10 mouse cellular contexts compared by ENCODE assay signal in the genomic region with DNA sequence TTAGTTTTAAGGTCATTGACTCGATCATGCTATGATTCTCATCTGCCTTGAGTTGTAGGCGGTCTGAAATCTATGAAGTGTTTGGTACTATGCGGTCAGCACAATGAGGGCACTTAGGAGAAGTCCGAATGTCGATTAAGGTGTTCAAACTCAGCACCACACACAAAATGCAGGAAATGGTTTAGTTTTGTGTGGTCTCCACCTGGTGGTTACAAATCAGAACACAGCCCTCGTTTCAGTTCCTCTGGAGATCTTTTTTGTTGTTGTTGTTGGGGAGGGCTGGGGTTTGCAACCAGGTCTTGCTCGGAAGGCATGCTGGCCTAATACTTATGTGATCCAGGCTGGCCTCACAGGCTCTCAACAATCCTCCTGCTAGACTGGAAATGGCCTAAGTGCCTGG. TPM values are rescaled to one million over a fixed set of nuclear protein-coding genes. Genes with fewer than 3 reads are reported as not detected.
DNase-seq lines count a peak whose midpoint lies in the region; ATAC-seq and TF ChIP-seq lines count a peak whose summit lies in the region.
"Had no signal": no experiment of that assay in that cellular context is flagged by ENCODE, and none has a peak within 500 bp of the region (broad histone marks: within the 10 kb centered on the region; RNA-seq: fewer than 3 reads in every experiment).

No protein-coding gene starts in this region.

- TF ChIP-seq RAD21 in CH12.LX (IDR thresholded peaks at IDR 0.05; ENCODE audit: low read depth, low read length): peak; percentile 42

- peak in 1 of 2 experiments; percentile 62; a peak in 2 of 4 replicates for TF ChIP-seq CTCF in CH12.LX (conservative IDR thresholded peaks at IDR 0.05 in 1 of 2, IDR thresholded peaks at IDR 0.05 in 1 of 2; ENCODE audit: low read depth in 2 of 2, low read length in 2 of 2)
- TF ChIP-seq CTCF in lung, adult 2 months (IDR thresholded peaks at IDR 0.05; ENCODE audit: insufficient read depth, low read length): 0 out of 2 replicates have a peak, but pooled peaks have one; percentile 14

- H3K27ac ChIP-seq in heart, embryonic 10.5 days: no peak overlapping the region
- no peak overlapping the region for H3K27ac ChIP-seq in CH12.LX (ENCODE audit: insufficient read depth, low read depth)
- H3K27ac ChIP-seq: macrophage; stomach, embryonic 15.5 days had no signal

- WGBS in heart, embryonic 10.5 days: 74% methylated on average over 7 of the region's 7 CpGs
- 48% methylated on average over 7 of the region's 7 CpGs for WGBS in lung, adult 2 months

- intact Hi-C loops in heart, postnatal 10 days (cut with DNase I): loop anchor here (1.0 to 5.0 kb wide), 4 partner anchors 74 to 648 kb away; no protein-coding TSS in a partner anchor

- H3K9ac ChIP-seq in CH12.LX (ENCODE audit: insufficient read depth, low read depth): no peak overlapping the region
- H3K9ac ChIP-seq: stomach, embryonic 15.5 days had no signal

- in situ Hi-C loops in CH12.LX (cut with MboI; ENCODE audit: low pct_ligation_motif_present, low pct_unique_long_range_greater_than_20kb, low sequenced_read_pairs): loop anchor here (10.0 to 25.0 kb wide), 2 partner anchors 326 to 653 kb away; a partner anchor contains a TSS

- TF ChIP-seq EP300 in CH12.LX (IDR thresholded peaks at IDR 0.05; ENCODE audit: low read length): no peak

- no peaks in the 10 kb centered on the region for H3K36me3 ChIP-seq in heart, embryonic 10.5 days
- no peaks in the 10 kb centered on the region for H3K36me3 ChIP-seq in CH12.LX (replicated peaks in 1 of 2; ENCODE audit: control insufficient read depth in 1 of 2, insufficient read depth in 1 of 2, low read length in 1 of 2)
- no peaks in the 10 kb centered on the region for H3K36me3 ChIP-seq in splenic B cell, adult 2 months (ENCODE audit: control insufficient read depth, insufficient read depth, low read length, poor library complexity, severe bottlenecking)
- H3K36me3 ChIP-seq: stomach, embryonic 15.5 days had no signal

- H3K4me2 ChIP-seq in CH12.LX (ENCODE audit: insufficient read depth, low read depth, poor library complexity, severe bottlenecking): no peak overlapping the region
- H3K4me2 ChIP-seq: stomach, embryonic 15.5 days had no signal

- H3K27me3 ChIP-seq in heart, embryonic 10.5 days (ENCODE audit: insufficient read depth, poor library complexity, severe bottlenecking): no peaks in the 10 kb centered on the region
- no peaks in the 10 kb centered on the region for H3K27me3 ChIP-seq in CH12.LX (replicated peaks)
- no peaks in the 10 kb centered on the region for H3K27me3 ChIP-seq in splenic B cell, adult 2 months (ENCODE audit: control insufficient read depth, insufficient read depth, low read length, poor library complexity, severe bottlenecking)
- H3K27me3 ChIP-seq: stomach, embryonic 15.5 days had no signal

- H3K79me2 ChIP-seq in CH12.LX (replicated peaks; ENCODE audit: control insufficient read depth, extremely low read depth, insufficient read depth, poor library complexity, severe bottlenecking): no peaks in the 10 kb centered on the region

- H3K9me3 ChIP-seq in heart, embryonic 10.5 days: no peaks in the 10 kb centered on the region
- peaks cover 8% of the 10 kb centered on the region for H3K9me3 ChIP-seq in CH12.LX (replicated peaks; ENCODE audit: low read length)
- H3K9me3 ChIP-seq: stomach, embryonic 15.5 days had no signal

- no peaks in the 10 kb centered on the region for H3K4me1 ChIP-seq in heart, embryonic 10.5 days
- H3K4me1 ChIP-seq in CH12.LX (ENCODE audit: control insufficient read depth in 1 of 2, insufficient read depth in 2 of 2): peaks cover 0 to 4% of the 10 kb centered on the region in 2 experiments; a peak in 1 of 4 replicates
- no peaks in the 10 kb centered on the region for H3K4me1 ChIP-seq in lung, adult 2 months (ENCODE audit: control insufficient read depth, insufficient read depth, low read length)
- H3K4me1 ChIP-seq: stomach, embryonic 15.5 days had no signal

- no peak for TF ChIP-seq POLR2A in CH12.LX (IDR thresholded peaks at IDR 0.05; ENCODE audit: low read depth, low read length)
- no peak for TF ChIP-seq POLR2A in lung, adult 2 months (IDR thresholded peaks at IDR 0.05; ENCODE audit: borderline replicate concordance, extremely low read depth, low read depth, low read length)

- no peak overlapping the region for H3K4me3 ChIP-seq in heart, embryonic 10.5 days
- no peak overlapping the region for H3K4me3 ChIP-seq in CH12.LX (replicated peaks in 1 of 3; ENCODE audit: low read depth in 2 of 3, low read length in 2 of 3, poor library complexity in 1 of 3)
- no peak overlapping the region for H3K4me3 ChIP-seq in lung, adult 2 months (replicated peaks; ENCODE audit: extremely low read depth, low read depth, low read length)
- H3K4me3 ChIP-seq: stomach, embryonic 15.5 days had no signal

- peak; percentile 58; the same call in 1 of the 2 replicates for ATAC-seq in frontal cortex, adult (ENCODE audit: low TSS enrichment)
- no peak for ATAC-seq in erythroblast, adult 5-6 weeks (replicated peaks; ENCODE audit: low FRiP score, poor library complexity, severe bottlenecking)

- dilution Hi-C loops in CH12.LX (cut with MboI; ENCODE audit: extremely low pct_ligation_motif_present, extremely low pct_unique_long_range_greater_than_20kb, low sequenced_read_pairs): no loop called here

- DNase-seq in heart, postnatal 10 days: peak; percentile 39 to 65
- DNase-seq in heart, embryonic 10.5 days (ENCODE audit: low spot score): no peak
- DNase-seq in 3T3-L1 (ENCODE audit: low read depth, low spot score): peak; percentile 74
- no peak for DNase-seq in CH12.LX (ENCODE audit: extremely low read depth)
- DNase-seq in lung, adult 2 months: no peak
- DNase-seq in splenic B cell, adult 2 months (ENCODE audit: low read depth, low spot score): peak; percentile 74

TF ChIP-seq in CH12.LX, 34 proteins besides CTCF, POLR2A, EP300 and RAD21:
- TF ChIP-seq MEF2A (IDR thresholded peaks at IDR 0.05; ENCODE audit: borderline replicate concordance, low read depth, low read length): no peak
- TF ChIP-seq SMC3 (IDR thresholded peaks at IDR 0.05; ENCODE audit: low read depth, low read length): peak; percentile 57

RNA-seq across cellular contexts. Expression of a gene that starts 34.8 kb away (rescaled TPM):
- total RNA-seq in heart, postnatal 10 days (2021): 10 to 100 TPM; 43.5 to 45.8 TPM
- 45.2 and 47.5 TPM in 2 replicates for polyA plus RNA-seq in heart, embryonic 10.5 days (2016; fragmentation: Nextera tagmentation; extraction: Ambion mirVana)
- 107 and 119 TPM in 2 replicates for total RNA-seq in CH12.LX (2012; rRNA removed)
- total RNA-seq in CH12.LX (2014; rRNA removed): 215 and 241 TPM in 2 replicates
- polyA plus RNA-seq in CH12.LX (2012; ENCODE audit: insufficient read length, low read depth): 116 and 117 TPM in 2 replicates
- polyA plus RNA-seq in lung, adult 2 months (2012; rRNA removed): 3.8 and 9.9 TPM in 2 replicates
- 53.5 and 72.8 TPM in 2 replicates for total RNA-seq in erythroblast, adult 5-6 weeks (2015; ENCODE audit: low replicate concordance)
- total RNA-seq in erythroblast, adult 5-6 weeks (2017; ENCODE audit: low replicate concordance): 20.9 and 26.5 TPM in 2 replicates

RNA-seq across cellular contexts. Expression of a gene that starts 34.9 kb away (rescaled TPM):
- 10 to 100 TPM; 20.7 to 21.4 TPM for total RNA-seq in heart, postnatal 10 days (2021)
- polyA plus RNA-seq in heart, embryonic 10.5 days (2016; fragmentation: Nextera tagmentation; extraction: Ambion mirVana): 121 and 141 TPM in 2 replicates
- total RNA-seq in CH12.LX (2012; rRNA removed) (210 and 219 TPM in 2 replicates), CH12.LX (2014; rRNA removed) (470 and 509 TPM in 2 replicates)
- polyA plus RNA-seq in CH12.LX (2012; ENCODE audit: insufficient read length, low read depth): 252 and 298 TPM in 2 replicates
- polyA plus RNA-seq in lung, adult 2 months (2012; rRNA removed): 35.6 and 45.1 TPM in 2 replicates
- total RNA-seq in erythroblast, adult 5-6 weeks (2015; ENCODE audit: low replicate concordance): 39.8 and 39.9 TPM in 2 replicates
- 35.8 and 40.0 TPM in 2 replicates for total RNA-seq in erythroblast, adult 5-6 weeks (2017; ENCODE audit: low replicate concordance)

Comparison
In these comparisons a context has a peak if more than half of its experiments do, and no peak if none do; other contexts are left out.
1. DNase-seq: peak in heart, postnatal 10 days (2 of 2), 3T3-L1 (single experiment) and splenic B cell, adult 2 months (single experiment); none in heart, embryonic 10.5 days (single experiment), CH12.LX (single experiment) and lung, adult 2 months (single experiment).
2. RNA of a gene that starts 34.9 kb away (total RNA-seq): 210 to 509 TPM in CH12.LX; 35.8 to 40.0 TPM in erythroblast, adult 5-6 weeks and 20.7 to 21.4 TPM in heart, postnatal 10 days; every median in the first group is over 4 times any median in the second.